Mouse (Mus musculus) erythroid progenitor cell, adult 5-6 weeks (primary cell): ENCODE measurements around the gene Sf3a1. TPM values are rescaled to one million over a fixed set of nuclear protein-coding genes. Genes with fewer than 3 reads are reported as not detected.
A peak's percentile ranks its signal among the peaks of the same experiment; 100 is the strongest.

ENCODE experiments used
- ATAC-seq: replicated peaks from 2 replicates; pipeline ENCODE4 v1.8.0; 2016; ENCODE audit warnings: moderate number of reproducible peaks, mild to moderate bottlenecking, moderate TSS enrichment, inconsistent platforms; ENCODE audit not compliant: poor library complexity, low FRiP score, severe bottlenecking
- total RNA-seq, 2 experiments: library from RNA; stranded (forward) in 1 of 2; stranded (reverse) in 1 of 2; fragments of 150-400 nt in 1 of 2; fragments of 186-747, 209-891 nt in 1 of 2; gene quantifications; 2 replicates each; pipeline versions ENCODE4 v1.2.3 to v1.2.4; 2015 to 2017; ENCODE audit warnings: low replicate concordance in 2 of 2

The Sf3a1 gene
- total RNA-seq, 2 experiments from 2014 or later = 23.9 to 60.4 TPM

- no peak for ATAC-seq
Measured at GRCm38 (mm10) chr11:4134400-4134799, 25.8 kb upstream of the Sf3a1 start.

GRCm38 (mm10) chr11:4134986-4135935 lies 24.9 kb upstream of the Sf3a1 start, which contains the start of gene Rnf215:
Gene Rnf215 (plus strand): TSS chr11:4135202.
- peak; percentile 83 for ATAC-seq

- ATAC-seq = no peak
Measured at GRCm38 (mm10) chr11:4138964-4139363, 21.2 kb upstream of the Sf3a1 start.

GRCm38 (mm10) chr11:4141505-4141904 lies 18.6 kb upstream of the Sf3a1 start:
- no peak for ATAC-seq

GRCm38 (mm10) chr11:4142352-4142751 lies 17.8 kb upstream of the Sf3a1 start:
- ATAC-seq = no peak

GRCm38 (mm10) chr11:4143281-4144062 lies 16.7 kb upstream of the Sf3a1 start:
- ATAC-seq = no peak

- no peak for ATAC-seq
Measured at GRCm38 (mm10) chr11:4146381-4146780, 13.8 kb upstream of the Sf3a1 start.

GRCm38 (mm10) chr11:4147098-4147497 lies 13.1 kb upstream of the Sf3a1 start:
- no peak for ATAC-seq

- no peak for ATAC-seq
Measured at GRCm38 (mm10) chr11:4148120-4148519, 12.0 kb upstream of the Sf3a1 start.

- ATAC-seq = no peak
Measured at GRCm38 (mm10) chr11:4148536-4149156, 11.5 kb upstream of the Sf3a1 start.

- ATAC-seq = no peak
Measured at GRCm38 (mm10) chr11:4149886-4150285, 10.3 kb upstream of the Sf3a1 start.

- no peak for ATAC-seq
Measured at GRCm38 (mm10) chr11:4153694-4154093, 6.5 kb upstream of the Sf3a1 start.

GRCm38 (mm10) chr11:4155641-4156040 lies 4.5 kb upstream of the Sf3a1 start:
- no peak for ATAC-seq

- no peak for ATAC-seq
Measured at GRCm38 (mm10) chr11:4158676-4159075, 1.5 kb upstream of the Sf3a1 start.

GRCm38 (mm10) chr11:4160758-4161480 lies 769 bp downstream of the Sf3a1 start:
- ATAC-seq = no peak

- ATAC-seq = no peak
Measured at GRCm38 (mm10) chr11:4164701-4165100, 4.6 kb downstream of the Sf3a1 start.

- ATAC-seq = no peak
Measured at GRCm38 (mm10) chr11:4166467-4167090, 6.4 kb downstream of the Sf3a1 start.

- ATAC-seq = no peak
Measured at GRCm38 (mm10) chr11:4174586-4174985, 14.4 kb downstream of the Sf3a1 start.

- no peak for ATAC-seq
Measured at GRCm38 (mm10) chr11:4177716-4178115, 17.6 kb downstream of the Sf3a1 start.
